Mouse (Mus musculus) cortical plate, adult 2 months (tissue): ENCODE data around the gene Nipbl.

Experiments used
- CTCF ChIP-seq: fragments of 200-500 bp; IDR thresholded peaks from 2 replicates; pipeline ENCODE4 v1.5.1; 2011; ENCODE audit warnings: mild to moderate bottlenecking, control low read depth, low read length; ENCODE audit not compliant: insufficient read depth; ENCODE audit errors: extremely low read depth
- POLR2A ChIP-seq: fragments of 200-500 bp; IDR thresholded peaks from 2 replicates; pipeline ENCODE4 v1.6.1; 2011; ENCODE audit warnings: mild to moderate bottlenecking, low read length, control low read depth; ENCODE audit not compliant: insufficient read depth; ENCODE audit errors: extremely low read depth

- TF ChIP-seq CTCF, result no peak
- no peak for TF ChIP-seq POLR2A
These were observed 16.6 kb upstream of the Nipbl start for GRCm38 (mm10) chr15:8460871-8461270.
